Mouse (Mus musculus) erythroid progenitor cell, adult 5-6 weeks (primary cell): Measurements from ENCODE around the gene B4galnt4. TPM values are rescaled to one million over a fixed set of nuclear protein-coding genes. Genes with fewer than 3 reads are reported as not detected.
A peak's percentile ranks its signal among the peaks of the same experiment; 100 is the strongest.

Experiments
- ATAC-seq: replicated peaks from 2 replicates; pipeline ENCODE4 v1.8.0; 2016; ENCODE audit warnings: moderate number of reproducible peaks, mild to moderate bottlenecking, moderate TSS enrichment, inconsistent platforms; ENCODE audit not compliant: poor library complexity, low FRiP score, severe bottlenecking
- total RNA-seq, 2 experiments: library from RNA; stranded (forward) in 1 of 2; stranded (reverse) in 1 of 2; fragments of 150-400 nt in 1 of 2; fragments of 186-747, 209-891 nt in 1 of 2; gene quantifications; 2 replicates each; pipeline versions ENCODE4 v1.2.3 to v1.2.4; 2015 to 2017; ENCODE audit warnings: low replicate concordance in 2 of 2

B4galnt4 gene
- total RNA-seq, 2 experiments from 2014 or later, result not detected

DNA sequence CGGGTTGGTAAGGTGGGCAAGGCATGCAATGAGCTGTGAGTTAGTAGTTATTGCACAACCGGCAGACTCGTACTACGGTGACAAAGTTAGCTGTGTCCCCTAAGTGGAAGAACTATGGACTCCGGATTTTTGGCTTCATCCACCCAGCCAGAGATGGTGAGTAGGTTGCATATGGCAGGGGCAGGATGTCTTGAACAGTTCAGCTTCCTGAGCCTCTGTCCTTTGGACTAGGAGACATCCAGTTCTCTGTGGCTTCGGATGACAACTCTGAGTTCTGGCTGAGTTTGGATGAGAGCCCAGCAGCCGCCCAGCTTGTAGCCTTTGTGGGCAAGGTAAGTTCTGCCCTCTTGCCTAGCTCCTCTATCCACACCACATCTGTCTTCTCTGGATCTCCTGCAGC is 3.7 kb downstream of the B4galnt4 start:
- ATAC-seq, result no peak

GRCm38 (mm10) chr7:141068351-141068750 is 7.4 kb downstream of the B4galnt4 start:
- no peak for ATAC-seq

GRCm38 (mm10) chr7:141070058-141070862 is 9.4 kb downstream of the B4galnt4 start:
- ATAC-seq, result 0 out of 2 replicates have a peak, but pooled peaks have one; percentile 30

GRCm38 (mm10) chr7:141072017-141072745 is 11.3 kb downstream of the B4galnt4 start:
- 0 out of 2 replicates have a peak, but pooled peaks have one; percentile 50 for ATAC-seq

DNA sequence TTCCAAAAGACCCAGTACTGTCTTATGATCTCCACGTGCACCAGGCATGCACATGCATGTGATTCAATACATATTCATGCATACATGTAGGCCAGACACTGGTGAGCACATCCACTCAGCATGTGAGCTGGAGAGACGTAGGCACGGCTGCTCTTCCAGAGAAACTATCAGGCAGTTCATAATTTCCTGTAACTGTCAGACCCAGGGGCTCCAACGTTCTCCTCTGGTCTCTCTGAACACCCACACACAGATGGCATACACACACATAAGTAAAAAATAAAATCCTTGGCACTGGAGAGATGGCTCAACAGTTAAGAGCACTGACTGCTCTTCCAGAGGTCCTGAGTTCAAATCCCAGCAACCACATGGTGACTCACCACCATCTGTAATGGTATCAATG is 12.9 kb downstream of the B4galnt4 start:
- no peak for ATAC-seq

- ATAC-seq, result no peak
Measured at GRCm38 (mm10) chr7:141077841-141078240, 16.9 kb downstream of the B4galnt4 start, which contains the start of gene Pkp3. Pkp3 (plus strand) TSS chr7:141078218.

DNA sequence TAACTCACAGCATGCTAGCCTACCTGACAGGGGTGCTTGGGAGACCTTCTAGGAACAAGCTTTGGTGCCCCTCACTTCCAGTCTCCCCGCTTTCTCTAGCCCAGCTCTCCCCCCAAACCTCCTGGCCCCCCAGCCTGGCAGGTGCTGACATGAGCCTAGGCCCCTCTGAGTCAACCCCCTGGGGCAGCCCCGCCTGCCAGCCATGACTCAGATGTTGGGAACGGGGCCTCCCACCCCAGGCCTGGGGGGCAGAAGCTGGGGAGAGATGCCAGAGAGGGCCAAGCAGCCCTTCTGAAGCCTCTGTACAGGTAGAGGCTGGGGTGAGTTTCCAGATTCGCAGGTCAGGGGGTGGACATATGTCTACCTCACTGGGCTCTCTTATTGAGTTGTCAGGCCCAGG is 18.0 kb downstream of the B4galnt4 start:
- no peak for ATAC-seq

DNA sequence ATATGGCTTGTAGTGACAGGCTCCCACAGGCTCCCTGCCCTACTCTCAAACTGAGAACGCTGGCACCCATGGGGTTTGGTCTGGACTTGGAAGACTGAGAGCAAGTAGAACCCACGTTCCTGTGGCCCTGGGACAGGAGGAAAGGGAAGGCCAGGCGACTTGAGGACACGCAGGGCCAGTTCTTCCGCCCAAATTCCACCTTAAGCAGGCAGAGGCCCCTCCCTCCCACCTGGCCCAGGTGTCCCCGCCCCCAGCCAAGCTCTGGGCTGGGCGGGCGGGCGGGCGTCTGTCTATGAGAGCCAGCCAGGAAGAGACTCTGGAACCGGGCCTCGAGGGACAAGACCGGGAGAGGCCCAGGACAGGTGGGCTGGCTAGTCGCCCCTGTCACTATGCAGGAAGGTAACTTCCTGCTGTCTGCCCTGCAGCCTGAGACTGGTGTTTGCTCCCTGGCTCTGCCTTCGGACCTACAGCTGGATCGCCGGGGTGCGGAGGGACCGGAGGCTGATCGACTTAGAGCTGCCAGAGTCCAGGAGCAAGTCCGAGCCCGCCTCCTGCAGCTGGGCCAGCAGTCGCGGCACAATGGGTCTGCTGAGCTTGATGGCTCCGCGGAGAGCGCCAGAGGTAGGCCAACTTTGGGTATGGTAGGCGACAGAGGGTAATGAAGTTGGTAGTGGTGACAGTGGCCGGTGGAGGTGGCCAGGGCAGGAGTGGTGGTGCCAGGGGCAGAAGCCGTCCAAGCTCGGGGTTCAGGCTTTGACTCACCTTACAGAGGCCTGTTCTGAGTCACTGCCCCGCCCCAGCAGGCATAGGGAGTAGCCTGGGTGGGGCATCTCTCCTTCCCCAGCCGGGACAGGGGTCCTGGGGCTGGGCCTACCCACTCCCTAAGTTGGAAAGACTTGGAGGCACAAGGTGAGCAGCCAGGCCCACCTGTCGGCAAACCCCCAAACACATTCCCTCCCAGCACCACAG is 18.9 kb downstream of the B4galnt4 start:
- no peak for ATAC-seq

DNA sequence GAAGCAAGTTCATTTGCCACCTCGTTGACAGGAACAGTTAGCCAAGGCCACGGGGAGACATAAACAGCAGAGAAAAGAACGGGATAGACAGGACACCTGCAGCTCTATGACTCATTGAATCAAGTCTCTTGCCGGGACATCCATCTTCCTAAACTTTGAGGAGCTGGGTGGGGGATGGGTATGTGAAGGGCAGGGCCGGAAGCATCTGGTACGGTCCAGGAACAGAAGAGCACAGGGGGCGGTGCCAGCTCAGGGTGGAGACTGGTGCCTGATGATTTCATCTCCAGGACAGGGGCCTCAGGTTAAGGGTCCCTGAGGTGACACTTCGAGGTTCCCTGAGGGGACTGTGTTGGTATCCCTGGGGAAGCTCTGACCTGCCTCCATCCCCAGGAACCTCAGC is 27.0 kb downstream of the B4galnt4 start:
- no peak for ATAC-seq

DNA sequence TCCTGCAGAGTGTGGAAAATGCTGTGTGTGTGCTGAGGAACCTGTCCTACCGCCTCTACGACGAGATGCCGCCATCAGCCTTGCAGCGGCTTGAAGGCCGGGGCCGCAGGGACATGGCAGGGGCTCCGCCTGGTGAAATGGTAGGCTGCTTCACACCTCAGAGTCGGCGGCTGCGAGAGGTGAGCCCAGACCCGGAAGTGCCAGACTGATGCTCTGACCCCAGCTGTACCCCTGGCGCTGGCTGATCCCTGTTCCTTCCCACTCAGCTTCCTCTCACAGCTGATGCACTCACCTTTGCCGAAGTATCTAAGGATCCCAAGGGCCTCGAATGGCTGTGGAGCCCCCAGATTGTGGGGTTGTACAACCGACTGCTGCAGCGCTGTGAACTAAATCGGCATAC is 27.6 kb downstream of the B4galnt4 start:
- ATAC-seq, result no peak

- ATAC-seq, result no peak
Measured at GRCm38 (mm10) chr7:141090228-141090627, 29.3 kb downstream of the B4galnt4 start.

- peak; percentile 95 for ATAC-seq
Measured at GRCm38 (mm10) chr7:141092051-141092735, 31.3 kb downstream of the B4galnt4 start.

- no peak for ATAC-seq
Measured at GRCm38 (mm10) chr7:141093950-141094349, 33.0 kb downstream of the B4galnt4 start.

DNA sequence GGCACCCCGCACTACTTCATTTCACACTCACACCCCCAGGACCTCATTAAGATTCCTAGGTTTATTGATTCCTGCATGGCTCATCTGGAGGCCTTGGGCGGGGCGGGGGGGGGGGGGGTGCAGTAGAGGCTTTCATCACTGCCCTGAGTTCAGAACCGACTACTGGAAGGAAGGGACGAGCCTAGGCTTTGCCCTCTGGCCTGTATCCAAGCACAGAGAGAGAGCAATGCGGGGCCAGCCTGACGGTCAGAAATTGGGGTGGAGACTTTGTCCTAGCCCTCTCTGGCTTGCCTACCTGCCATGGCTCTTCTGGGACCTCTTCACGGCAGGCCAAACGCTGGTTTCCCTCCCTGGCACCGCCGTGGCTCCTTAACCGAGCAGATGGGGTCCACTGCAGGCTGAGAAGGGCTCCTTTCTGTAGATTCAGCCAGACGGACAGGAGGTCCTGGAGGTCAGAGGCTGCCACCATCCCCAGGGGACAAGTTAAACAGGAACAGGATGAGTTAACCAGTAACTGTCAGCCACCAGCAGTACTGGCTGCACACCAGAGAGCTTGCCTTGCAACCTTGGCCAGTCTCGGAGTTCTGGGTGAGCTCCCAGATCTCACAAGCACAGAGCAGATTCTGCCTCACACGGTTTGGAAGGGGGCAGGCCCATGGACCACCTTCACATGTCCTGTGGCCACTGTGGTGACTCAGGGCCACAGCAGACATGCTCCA is 33.7 kb downstream of the B4galnt4 start:
- no peak for ATAC-seq

GRCm38 (mm10) chr7:141096021-141096420 is 35.1 kb downstream of the B4galnt4 start:
- ATAC-seq, result no peak

- no peak for ATAC-seq
Measured at GRCm38 (mm10) chr7:141096649-141097056, 35.7 kb downstream of the B4galnt4 start.

GRCm38 (mm10) chr7:141097177-141097576 is 36.3 kb downstream of the B4galnt4 start:
- ATAC-seq, result no peak

DNA sequence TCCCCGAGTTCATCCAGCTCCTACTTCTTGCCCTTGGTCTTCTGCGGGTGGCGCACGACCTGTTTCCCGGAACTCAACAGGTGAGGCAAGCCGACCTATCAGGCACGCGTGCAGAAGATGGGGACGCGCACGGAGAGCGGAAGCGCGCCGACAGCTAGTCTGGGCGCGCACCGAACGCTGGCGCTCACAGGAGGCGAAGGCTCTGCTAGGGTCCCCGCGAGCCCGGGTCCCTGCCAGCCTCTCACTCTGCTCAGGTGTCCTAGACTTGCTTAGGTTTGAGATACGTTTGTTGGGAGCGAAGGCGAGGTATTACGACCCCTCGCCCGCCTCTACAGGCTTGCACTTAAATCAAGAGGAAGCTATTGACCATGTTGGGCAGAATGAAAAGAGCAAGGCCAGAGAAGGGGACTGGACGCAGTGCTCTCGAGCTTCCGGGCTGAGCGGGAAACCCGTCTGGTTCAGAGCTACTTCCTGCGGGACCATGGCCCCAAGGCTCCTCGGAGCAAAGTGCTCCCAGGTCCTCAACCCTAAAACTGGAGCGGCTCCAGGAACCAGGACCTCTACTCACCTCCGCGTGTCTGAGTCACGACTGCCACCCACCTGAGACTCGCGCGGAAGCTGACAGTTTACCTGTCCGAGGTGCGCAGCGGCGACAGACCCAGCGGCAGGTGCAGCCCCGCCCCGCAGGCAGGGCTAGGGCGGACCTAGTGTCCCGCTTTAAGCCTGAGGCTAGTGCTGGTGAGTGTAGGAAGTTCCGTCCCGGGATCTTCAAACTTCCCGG is 39.2 kb downstream of the B4galnt4 start, which contains the start of gene Sigirr:
Gene Sigirr, minus strand, starts transcription at position 662 of the 781 bp plus-strand sequence.
- ATAC-seq, result no peak
